Mouse (Mus musculus) granulocyte monocyte progenitor cell, adult 5-6 weeks (primary cell): ENCODE data around the gene Mcm9. TPM values are rescaled to one million over a fixed set of nuclear protein-coding genes. Genes with fewer than 3 reads are reported as not detected.
A peak's percentile ranks its signal among the peaks of the same experiment; 100 is the strongest.

Experiments
- ATAC-seq: replicated peaks from 2 replicates; pipeline ENCODE4 v1.8.0; 2016; ENCODE audit warnings: mild to moderate bottlenecking, moderate TSS enrichment, inconsistent platforms; ENCODE audit not compliant: poor library complexity, severe bottlenecking
- total RNA-seq, 2 experiments: library from RNA; stranded (forward) in 1 of 2; stranded (reverse) in 1 of 2; fragments of 200-712, 200-1000 nt in 1 of 2; fragments of >200 nt in 1 of 2; fragmentation: Nextera tagmentation in 1 of 2; gene quantifications; 2 replicates each; pipeline ENCODE4 v1.2.3; 2014 to 2017

Mcm9 gene
- total RNA-seq, 2 experiments from 2014 or later = 10.8 to 23.8 TPM

- no peak for ATAC-seq
These were observed 49.2 kb downstream of the Mcm9 start for GRCm38 (mm10) chr10:53581087-53581486.

- ATAC-seq = peak; percentile 77
These were observed 49.6 kb downstream of the Mcm9 start for GRCm38 (mm10) chr10:53580621-53581081.

- 0 out of 2 replicates have a peak, but pooled peaks have one; percentile 21 for ATAC-seq
These were observed 50.1 kb downstream of the Mcm9 start for GRCm38 (mm10) chr10:53580137-53580536.

GRCm38 (mm10) chr10:53568531-53568930 is 61.7 kb downstream of the Mcm9 start:
- ATAC-seq = no peak

GRCm38 (mm10) chr10:53565538-53565937 is 64.7 kb downstream of the Mcm9 start:
- no peak for ATAC-seq

- ATAC-seq = no peak
These were observed 68.2 kb downstream of the Mcm9 start for GRCm38 (mm10) chr10:53562001-53562400.

GRCm38 (mm10) chr10:53537596-53537995 is 92.6 kb downstream of the Mcm9 start:
- ATAC-seq = no peak

- no peak for ATAC-seq
These were observed 97.9 kb downstream of the Mcm9 start for GRCm38 (mm10) chr10:53532297-53532696.

GRCm38 (mm10) chr10:53527838-53528773 is 102.1 kb downstream of the Mcm9 start:
- ATAC-seq = peak; percentile 71

GRCm38 (mm10) chr10:53527344-53527743 is 102.9 kb downstream of the Mcm9 start:
- ATAC-seq = no peak

- ATAC-seq = no peak
These were observed 103.9 kb downstream of the Mcm9 start for GRCm38 (mm10) chr10:53526350-53526749.

- peak; percentile 73 for ATAC-seq
These were observed 104.8 kb downstream of the Mcm9 start for GRCm38 (mm10) chr10:53525265-53525976.

- ATAC-seq = peak; percentile 85
These were observed 110.9 kb downstream of the Mcm9 start for GRCm38 (mm10) chr10:53519068-53519954.

GRCm38 (mm10) chr10:53518599-53518913 is 111.7 kb downstream of the Mcm9 start:
- no peak for ATAC-seq

GRCm38 (mm10) chr10:53517770-53518598 is 112.3 kb downstream of the Mcm9 start:
- peak; percentile 21; the same call in 1 of the 2 replicates for ATAC-seq

- no peak for ATAC-seq
These were observed 117.7 kb downstream of the Mcm9 start for GRCm38 (mm10) chr10:53512491-53512890.

- ATAC-seq = peak; percentile 70
These were observed 121.0 kb downstream of the Mcm9 start for GRCm38 (mm10) chr10:53509158-53509773.

GRCm38 (mm10) chr10:53508676-53509075 is 121.6 kb downstream of the Mcm9 start:
- no peak for ATAC-seq

- ATAC-seq = peak; percentile 75
These were observed 124.7 kb downstream of the Mcm9 start for GRCm38 (mm10) chr10:53505526-53505925.
